Mouse (Mus musculus): ENCODE data around the gene Slc38a6.

Gene Slc38a6

DNA sequence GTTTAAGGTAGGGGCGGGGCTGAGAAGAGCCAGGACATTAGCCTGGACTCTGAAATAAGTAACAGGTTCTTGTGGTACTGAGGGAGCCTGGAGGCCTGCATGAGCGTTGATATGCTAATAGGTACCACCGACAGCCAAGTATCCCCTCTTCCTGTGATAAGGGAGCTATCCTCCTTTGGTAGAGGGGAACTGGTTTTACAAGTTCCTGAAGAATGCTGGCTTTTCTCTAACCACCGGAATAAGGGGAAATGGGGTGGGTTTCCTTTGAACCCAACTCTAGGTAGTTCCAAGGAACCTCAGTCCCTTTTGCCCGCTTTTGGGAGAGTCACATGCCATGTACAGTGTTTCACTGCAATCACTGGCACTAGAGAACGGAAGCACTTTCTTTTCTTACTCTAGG lies 98.2 kb downstream of the Slc38a6 start:
- no peak for DNase-seq (ENCODE audit: low read depth, low spot score)

DNA sequence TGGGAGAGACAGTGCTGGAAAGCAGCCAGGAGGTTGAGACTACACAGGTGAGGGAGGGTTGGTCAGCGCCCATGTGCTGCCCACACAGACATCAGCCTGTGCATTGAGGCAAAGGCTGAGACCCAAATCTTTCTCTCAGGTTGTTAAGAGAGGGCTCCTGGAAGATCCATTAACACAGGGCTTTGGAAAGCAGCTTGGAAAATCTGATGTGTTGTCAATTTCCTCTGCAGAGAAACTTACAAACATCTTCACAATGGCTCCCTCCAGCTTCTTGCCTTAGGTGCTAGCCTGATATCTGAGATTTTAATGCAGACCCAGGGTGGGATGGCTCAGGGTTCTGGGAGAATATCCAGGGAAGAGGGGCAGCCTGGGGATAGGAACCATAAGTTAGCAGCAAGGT lies 105.9 kb downstream of the Slc38a6 start:
- no peak for DNase-seq (ENCODE audit: low read depth, low spot score)

DNA sequence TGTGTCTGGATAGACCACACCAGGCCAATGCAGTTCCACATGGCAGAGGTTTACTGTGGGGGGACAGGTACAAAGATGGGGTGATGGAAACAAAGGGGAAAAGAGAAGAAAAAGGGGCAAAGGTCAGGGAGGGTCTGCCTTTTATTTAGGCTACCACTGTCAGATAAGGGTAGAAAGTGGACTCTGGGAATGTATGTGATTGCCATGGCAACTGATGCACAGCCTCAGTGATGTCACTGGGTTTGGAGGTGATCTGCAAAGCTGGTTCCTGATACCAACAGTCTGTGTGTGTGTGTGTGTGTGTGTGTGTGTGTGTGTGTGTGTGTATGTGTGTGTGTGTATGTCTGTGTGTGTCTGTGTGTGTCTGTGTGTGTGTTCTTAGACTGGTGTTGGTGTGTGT lies 106.4 kb downstream of the Slc38a6 start:
- DNase-seq (ENCODE audit: low read depth, low spot score): no peak

DNA sequence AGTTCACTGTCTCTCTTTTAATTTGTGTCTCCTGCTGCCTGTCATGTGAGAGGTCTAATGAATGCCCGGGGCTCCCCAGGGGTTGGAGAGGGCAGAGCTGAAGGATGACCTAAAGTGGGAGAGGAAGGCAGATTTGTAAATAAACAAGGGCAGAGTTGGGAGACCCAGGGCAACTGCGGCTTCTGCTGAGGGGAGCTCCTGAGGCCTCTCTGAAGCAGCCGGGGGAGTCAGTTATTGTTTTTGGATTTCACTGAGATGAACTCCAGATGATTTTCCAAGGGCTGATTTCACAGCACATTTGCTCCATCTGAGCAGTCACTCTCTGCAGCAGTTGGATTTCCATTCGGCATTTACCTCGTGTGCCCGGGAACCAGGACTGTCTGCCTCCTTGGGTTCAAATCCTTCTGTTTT lies 107.3 kb downstream of the Slc38a6 start:
- no peak for DNase-seq (ENCODE audit: low read depth, low spot score)

DNA sequence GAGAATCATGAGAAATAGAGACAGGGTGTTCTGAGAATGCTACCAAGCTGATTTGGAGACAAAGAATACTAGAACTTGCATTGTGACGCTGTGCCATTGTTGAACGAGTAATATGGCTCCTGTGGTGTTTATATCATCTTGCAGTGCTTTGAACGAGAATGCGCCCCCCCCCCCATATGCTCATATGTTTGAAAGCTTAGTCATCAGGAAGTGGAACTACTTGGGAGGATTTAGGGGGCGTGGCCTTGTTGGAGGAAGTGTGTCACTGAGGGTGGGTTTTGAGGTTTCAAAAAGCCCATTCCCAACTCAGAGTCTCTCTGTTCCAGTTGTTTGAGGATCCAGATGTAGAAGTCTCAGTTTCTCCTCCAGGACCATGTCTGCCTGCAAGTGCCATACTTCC lies 108.0 kb downstream of the Slc38a6 start:
- no peak for DNase-seq (ENCODE audit: low read depth, low spot score)

DNA sequence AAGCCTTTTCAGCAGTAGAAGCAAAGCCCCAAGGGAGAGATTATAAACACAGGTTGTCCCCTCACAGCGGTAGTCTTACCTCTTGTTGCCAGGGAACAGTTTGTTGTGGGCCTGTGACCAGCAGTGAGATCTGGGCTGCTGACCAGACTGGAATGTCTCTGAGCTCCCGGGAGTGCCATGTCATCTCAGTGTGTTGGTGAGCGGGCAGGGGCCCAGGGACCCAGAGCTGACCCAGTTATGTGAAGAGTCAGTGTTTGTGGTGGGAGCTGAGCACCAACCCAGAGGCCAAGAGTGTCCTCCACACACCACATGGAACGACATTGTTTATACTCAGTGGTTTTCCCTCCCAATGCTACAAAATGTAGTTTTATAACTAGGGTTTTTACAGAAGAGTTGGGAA lies 112.8 kb downstream of the Slc38a6 start:
- peak; percentile 91 for DNase-seq (ENCODE audit: low read depth, low spot score)

DNA sequence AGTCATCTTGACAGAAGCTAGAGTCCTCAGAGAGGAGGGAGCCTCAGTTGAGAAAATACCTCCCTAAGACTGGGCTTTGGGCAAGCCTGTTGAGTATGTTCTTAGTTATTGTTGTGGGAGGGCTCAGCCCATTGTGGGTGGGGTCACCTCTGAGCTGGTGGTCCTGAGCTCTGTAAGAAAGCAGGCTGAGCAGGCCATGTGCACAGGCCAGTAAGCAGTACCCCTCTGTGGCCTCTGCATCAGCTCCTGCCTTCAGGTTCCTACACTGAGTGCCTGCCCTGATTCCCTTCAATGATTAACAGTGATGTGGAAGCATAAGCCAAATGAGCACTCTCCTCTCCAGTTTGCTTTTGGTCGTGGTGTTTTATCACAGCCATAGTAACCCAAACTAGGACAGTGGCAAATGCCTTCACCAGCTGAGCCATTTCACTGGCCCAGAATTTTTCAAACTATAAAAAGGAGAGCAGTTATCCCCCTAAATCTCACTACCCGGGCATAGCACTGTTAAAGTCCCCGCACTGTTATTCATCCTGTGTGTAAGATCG lies 114.0 kb downstream of the Slc38a6 start:
- no peak for DNase-seq (ENCODE audit: low read depth, low spot score)

DNA sequence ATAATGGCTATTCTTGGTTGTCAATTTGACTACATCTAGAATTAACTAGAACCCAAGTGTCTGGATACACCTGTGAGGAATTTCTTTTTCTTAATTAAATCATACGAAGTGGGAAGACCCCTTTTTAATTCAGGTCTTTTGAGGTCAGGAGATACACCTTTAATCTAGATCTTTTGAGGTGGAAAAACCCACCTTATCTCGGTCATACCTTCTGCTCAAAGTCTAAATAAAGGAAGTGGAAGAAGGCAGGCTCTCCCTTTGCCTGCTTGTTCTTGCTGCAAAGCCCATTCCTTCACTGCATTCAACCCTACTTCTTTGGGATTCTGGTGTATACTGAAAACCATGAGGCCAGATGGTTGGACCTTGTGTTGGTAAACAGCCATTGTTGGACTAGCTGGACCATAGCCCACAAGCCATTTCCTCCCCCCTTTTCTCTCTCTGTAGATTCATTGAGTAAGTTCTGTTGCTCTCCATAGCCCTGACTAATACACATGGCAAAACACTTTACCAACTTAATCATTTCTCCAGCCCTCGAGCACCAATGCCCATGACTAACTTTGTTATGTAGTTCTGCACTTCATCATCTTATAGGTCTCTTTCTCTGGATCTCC lies 115.0 kb downstream of the Slc38a6 start:
- DNase-seq (ENCODE audit: low read depth, low spot score): no peak

DNA sequence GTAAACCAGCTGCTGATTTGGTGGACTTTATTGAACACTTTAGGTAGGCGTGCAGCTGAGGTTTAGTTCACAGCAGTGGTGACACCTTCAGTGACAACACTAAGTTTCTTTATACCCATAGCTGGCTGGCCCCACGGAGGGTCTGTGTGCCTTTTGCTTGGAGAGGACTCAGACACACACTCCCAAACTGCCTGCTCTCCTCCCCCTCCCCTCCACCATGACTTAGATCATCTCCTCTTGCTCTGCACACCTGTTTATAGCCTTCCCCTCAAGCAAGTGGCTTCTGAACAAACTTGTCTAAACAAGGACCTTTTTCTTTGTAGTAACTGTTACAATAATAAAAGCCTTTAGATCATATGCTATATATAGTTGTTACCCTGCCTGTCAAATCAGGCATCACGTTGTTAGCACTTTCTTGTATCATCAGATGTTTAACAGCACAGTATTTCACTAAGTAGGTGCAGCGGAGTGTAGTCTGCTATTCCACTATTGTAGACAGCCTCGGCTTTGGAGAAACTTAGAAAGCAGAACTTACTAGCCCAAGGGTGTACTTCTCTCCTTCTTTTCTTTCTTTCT lies 115.6 kb downstream of the Slc38a6 start:
- DNase-seq (ENCODE audit: low read depth, low spot score): no peak

DNA sequence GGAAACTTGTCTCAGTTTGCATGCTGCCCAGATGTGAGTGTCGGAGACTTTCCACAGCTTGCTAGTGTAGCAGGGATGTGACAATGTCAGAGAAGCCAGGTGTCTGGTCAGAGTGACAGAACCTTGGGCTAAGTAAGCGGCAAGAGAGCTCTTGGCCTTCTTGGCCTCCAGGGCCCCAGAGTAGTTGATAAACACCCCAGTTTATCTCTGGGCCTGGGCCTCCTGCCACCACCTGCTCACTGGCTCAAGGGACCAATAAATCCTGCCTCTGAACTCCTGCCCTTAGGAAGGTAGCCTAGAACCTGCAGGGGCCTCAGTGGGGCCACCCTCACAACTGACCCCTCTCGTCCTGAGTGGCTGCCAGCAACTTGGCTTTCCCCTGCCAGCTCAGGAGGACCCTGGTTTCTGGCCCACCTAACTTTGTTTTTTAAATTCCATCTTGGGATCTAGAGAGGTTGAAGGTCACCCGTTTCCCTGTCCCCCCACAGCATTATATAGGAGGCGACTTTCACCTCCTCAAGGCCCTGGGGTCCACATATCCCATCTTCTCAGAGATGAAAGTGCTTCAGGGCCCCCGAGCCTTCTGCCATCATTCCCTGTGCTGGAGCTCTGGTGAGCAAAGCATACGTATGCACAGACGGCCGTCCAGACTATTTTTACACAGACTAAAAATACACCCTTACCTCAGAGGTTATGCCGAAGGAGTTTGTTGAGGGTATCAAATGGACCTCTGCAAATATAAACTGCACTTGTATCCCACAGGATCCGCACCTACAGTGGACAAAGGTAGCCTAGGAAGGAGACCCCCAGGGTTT lies 116.5 kb downstream of the Slc38a6 start:
- DNase-seq (ENCODE audit: low read depth, low spot score): peak; percentile 90
